Mouse (Mus musculus): ENCODE results near the gene Nup107.

Gene Nup107

GRCm38 (mm10) chr10:117792141-117793091 lies at the start of gene Nup107:
TSS of gene Nup107 (minus strand) at chr10:117792705.
- in situ Hi-C loops (cut with MboI, MseI) = no loop called here

- in situ Hi-C loops (cut with MboI, MseI) = no loop called here
These were observed 49.3 kb upstream of the Nup107 start for GRCm38 (mm10) chr10:117841765-117842164.

- in situ Hi-C loops (cut with MboI, MseI) = no loop called here
These were observed 48.0 kb upstream of the Nup107 start for GRCm38 (mm10) chr10:117840431-117840995.

- in situ Hi-C loops (cut with MboI, MseI) = no loop called here
These were observed 47.2 kb upstream of the Nup107 start for GRCm38 (mm10) chr10:117839737-117840136.

GRCm38 (mm10) chr10:117838924-117839323 lies 46.4 kb upstream of the Nup107 start:
- in situ Hi-C loops (cut with MboI, MseI) = no loop called here

- in situ Hi-C loops (cut with MboI, MseI) = no loop called here
These were observed 43.8 kb upstream of the Nup107 start for GRCm38 (mm10) chr10:117836354-117836753.

GRCm38 (mm10) chr10:117835453-117835852 lies 42.9 kb upstream of the Nup107 start:
- in situ Hi-C loops (cut with MboI, MseI) = no loop called here

- in situ Hi-C loops (cut with MboI, MseI) = no loop called here
These were observed 38.3 kb upstream of the Nup107 start for GRCm38 (mm10) chr10:117830797-117831196.

- in situ Hi-C loops (cut with MboI, MseI) = no loop called here
These were observed 37.1 kb upstream of the Nup107 start for GRCm38 (mm10) chr10:117829472-117830155.

- in situ Hi-C loops (cut with MboI, MseI) = no loop called here
These were observed 36.5 kb upstream of the Nup107 start for GRCm38 (mm10) chr10:117829022-117829421.

- in situ Hi-C loops (cut with MboI, MseI) = no loop called here
These were observed 36.0 kb upstream of the Nup107 start for GRCm38 (mm10) chr10:117828536-117828935.

GRCm38 (mm10) chr10:117824647-117825046 lies 32.1 kb upstream of the Nup107 start:
- in situ Hi-C loops (cut with MboI, MseI) = no loop called here

- in situ Hi-C loops (cut with MboI, MseI) = no loop called here
These were observed 31.6 kb upstream of the Nup107 start for GRCm38 (mm10) chr10:117824139-117824538.

GRCm38 (mm10) chr10:117823321-117823720 lies 30.8 kb upstream of the Nup107 start:
- in situ Hi-C loops (cut with MboI, MseI) = no loop called here

GRCm38 (mm10) chr10:117818600-117818999 lies 26.1 kb upstream of the Nup107 start:
- in situ Hi-C loops (cut with MboI, MseI) = loop anchor here (5.0 kb wide), 1 partner anchor 309 kb away; no protein-coding TSS in a partner anchor

GRCm38 (mm10) chr10:117816721-117817120 lies 24.2 kb upstream of the Nup107 start:
- in situ Hi-C loops (cut with MboI, MseI) = loop anchor here (5.0 kb wide), 1 partner anchor 311 kb away; no protein-coding TSS in a partner anchor

- in situ Hi-C loops (cut with MboI, MseI) = no loop called here
These were observed 20.0 kb upstream of the Nup107 start for GRCm38 (mm10) chr10:117812501-117812900.

GRCm38 (mm10) chr10:117811555-117811954 lies 19.1 kb upstream of the Nup107 start:
- in situ Hi-C loops (cut with MboI, MseI) = no loop called here

- in situ Hi-C loops (cut with MboI, MseI) = no loop called here
These were observed 18.0 kb upstream of the Nup107 start for GRCm38 (mm10) chr10:117810506-117810905.

GRCm38 (mm10) chr10:117808068-117808467 lies 15.6 kb upstream of the Nup107 start:
- in situ Hi-C loops (cut with MboI, MseI) = no loop called here

GRCm38 (mm10) chr10:117805919-117806318 lies 13.4 kb upstream of the Nup107 start:
- in situ Hi-C loops (cut with MboI, MseI) = no loop called here
